Mouse (Mus musculus) activated CD4-positive, CD25-positive, alpha-beta regulatory T cell, adult 4 months (primary cell): ENCODE results near the gene Rbbp5. TPM values are rescaled to one million over a fixed set of nuclear protein-coding genes. Genes with fewer than 3 reads are reported as not detected.
"Not testable (repeated sequence)": the region's sequence is repeated elsewhere in the genome, so short reads cannot be mapped to it uniquely, and the experiment has no call there.

ENCODE experiments used
- ATAC-seq: one replicate; pipeline ENCODE4 v1.8.0; 2017
- polyA plus RNA-seq, 2 experiments: library from polyadenylated mRNA; unstranded; fragments of 100-300 nt; shearing (Covaris generic); gene quantifications; one replicate each; pipeline ENCODE4 v1.2.1; 2017

Rbbp5 gene
- 10 to 100 TPM; 29.0 to 30.0 TPM for polyA plus RNA-seq

- peak; percentile 82 for ATAC-seq
Measured at GRCm38 (mm10) chr1:132476928-132477691, at the start of gene Rbbp5. Gene Rbbp5, plus strand, starts transcription at chr1:132477365.

- no peak for ATAC-seq
Measured at GRCm38 (mm10) chr1:132430818-132431217, 46.3 kb upstream of the Rbbp5 start.

- ATAC-seq: no peak
Measured at GRCm38 (mm10) chr1:132431716-132432115, 45.4 kb upstream of the Rbbp5 start.

GRCm38 (mm10) chr1:132433349-132433748 lies 43.8 kb upstream of the Rbbp5 start:
- no peak for ATAC-seq

GRCm38 (mm10) chr1:132434032-132434431 lies 43.1 kb upstream of the Rbbp5 start:
- ATAC-seq: no peak

GRCm38 (mm10) chr1:132436320-132436958 lies 40.7 kb upstream of the Rbbp5 start:
- peak; percentile 54 for ATAC-seq

DNA sequence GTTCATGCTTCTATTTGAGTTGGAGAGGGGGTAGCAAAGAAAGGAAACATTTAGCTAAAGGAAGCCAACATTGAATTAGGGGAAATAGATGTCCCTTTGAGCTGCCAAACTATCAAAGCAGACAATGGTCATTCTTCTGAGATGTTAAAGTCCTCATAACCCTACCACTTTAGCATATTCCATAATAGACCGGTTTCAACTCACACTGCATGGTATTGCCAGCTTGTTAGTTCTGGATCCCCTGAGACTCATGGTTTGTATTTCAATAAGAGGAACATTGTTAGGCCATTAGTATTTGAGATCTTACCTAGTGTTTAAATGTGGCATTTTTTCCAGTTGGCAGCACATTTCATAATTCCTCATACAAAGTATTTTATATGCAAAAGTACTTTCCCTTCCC lies 40.2 kb upstream of the Rbbp5 start:
- no peak for ATAC-seq

DNA sequence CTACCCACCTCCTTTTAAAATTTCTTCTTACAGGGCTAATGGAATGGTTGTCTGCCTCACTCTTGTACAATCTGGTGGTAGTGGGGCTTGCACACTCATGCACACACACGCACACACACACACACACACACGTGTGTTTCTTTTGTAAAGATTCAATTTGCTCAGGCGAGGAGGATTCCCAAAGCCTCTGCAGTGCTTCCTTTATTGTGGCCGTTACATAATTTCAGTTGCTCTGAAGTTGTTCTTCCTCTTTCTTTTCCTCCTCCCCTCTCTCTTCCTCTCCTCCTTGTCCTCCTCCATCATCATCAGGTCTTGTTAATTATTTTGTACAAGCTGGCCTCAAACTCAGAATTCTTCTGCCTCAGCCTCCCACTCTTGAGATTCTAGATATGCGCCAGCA lies 39.8 kb upstream of the Rbbp5 start:
- ATAC-seq: no peak

GRCm38 (mm10) chr1:132440896-132441435 lies 36.2 kb upstream of the Rbbp5 start:
- no peak for ATAC-seq

DNA sequence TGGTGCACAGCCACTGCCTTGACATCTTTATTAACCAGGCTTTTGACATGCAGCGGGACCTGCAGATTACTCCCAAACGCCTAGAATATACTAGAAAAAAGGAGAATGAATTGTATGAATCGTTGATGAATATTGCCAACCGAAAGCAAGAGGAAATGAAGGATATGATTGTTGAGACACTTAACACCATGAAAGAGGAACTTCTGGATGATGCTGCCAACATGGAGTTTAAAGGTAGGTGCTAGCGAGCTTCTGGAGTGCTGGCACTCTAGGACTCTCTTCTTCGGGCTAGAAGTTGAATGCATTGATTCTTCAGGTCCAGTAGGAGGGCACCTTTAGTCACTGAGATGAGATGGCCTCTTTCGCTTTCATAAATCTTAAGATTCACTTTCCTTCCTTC lies 27.4 kb upstream of the Rbbp5 start:
- ATAC-seq: no peak

- no peak for ATAC-seq
Measured at GRCm38 (mm10) chr1:132464651-132465050, 12.5 kb upstream of the Rbbp5 start.

GRCm38 (mm10) chr1:132468926-132469325 lies 8.2 kb upstream of the Rbbp5 start:
- ATAC-seq: no peak

GRCm38 (mm10) chr1:132469519-132469918 lies 7.6 kb upstream of the Rbbp5 start:
- no peak for ATAC-seq

- not testable (repeated sequence) for ATAC-seq
Measured at GRCm38 (mm10) chr1:132470031-132470430, 7.1 kb upstream of the Rbbp5 start.

DNA sequence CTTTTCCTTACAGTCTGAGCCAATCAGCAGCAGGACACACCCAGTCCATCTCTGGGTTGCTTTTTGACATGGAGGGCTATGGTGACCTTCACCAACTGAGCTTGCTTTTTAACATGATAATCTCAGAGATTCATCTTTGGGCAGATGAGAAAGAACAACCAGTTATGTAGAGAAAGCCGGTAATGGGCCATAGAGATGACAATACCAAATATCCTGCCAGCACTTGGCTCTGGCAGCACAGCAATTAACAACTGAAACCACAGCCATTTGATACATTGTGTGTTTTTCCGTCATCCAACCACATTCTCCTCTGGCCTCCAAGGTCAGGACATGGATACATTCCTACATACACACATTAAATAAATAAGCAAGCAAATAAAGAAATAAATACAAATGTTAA lies 6.1 kb upstream of the Rbbp5 start:
- no peak for ATAC-seq

DNA sequence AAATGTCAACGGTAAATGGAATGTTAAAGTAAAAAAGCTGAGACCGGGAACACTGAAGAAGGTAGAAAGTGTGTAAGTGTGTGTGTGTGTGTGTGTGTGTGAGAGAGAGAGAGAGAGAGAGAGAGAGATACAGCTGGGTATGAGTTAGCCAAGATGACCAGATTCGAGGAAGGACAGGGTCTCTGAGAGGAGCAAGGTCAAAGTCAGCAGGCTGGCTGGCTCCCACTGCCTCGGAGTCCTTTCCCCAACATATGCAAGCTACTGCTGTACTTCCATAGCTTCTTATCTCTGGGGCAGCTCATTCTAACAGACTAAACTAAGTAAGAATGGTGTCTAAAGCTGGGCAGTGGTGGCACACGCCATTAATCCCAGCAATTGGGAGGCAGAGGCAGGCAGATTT lies 5.7 kb upstream of the Rbbp5 start:
- no peak for ATAC-seq

DNA sequence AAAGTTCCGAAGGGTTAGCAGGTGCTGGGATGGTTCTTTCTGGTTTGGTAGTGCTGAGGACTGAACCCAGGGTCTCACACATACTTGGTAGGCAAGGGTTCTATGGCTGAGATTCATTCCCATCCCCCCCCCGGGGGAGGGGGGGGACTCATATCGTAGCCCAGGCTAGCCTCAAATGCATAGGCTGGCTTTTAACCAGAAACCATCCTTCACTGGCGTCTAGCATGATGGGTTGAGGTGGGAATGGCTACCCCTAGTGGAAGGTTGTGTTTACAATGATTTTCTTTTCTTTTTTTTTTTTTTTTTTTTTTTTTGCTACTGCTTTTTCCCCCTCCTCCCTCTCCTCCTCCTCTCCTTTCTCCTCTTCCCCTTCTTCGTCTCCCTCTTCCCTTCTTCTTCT lies 4.6 kb upstream of the Rbbp5 start:
- ATAC-seq: no peak

GRCm38 (mm10) chr1:132474496-132474895 lies 2.7 kb upstream of the Rbbp5 start:
- ATAC-seq: no peak

GRCm38 (mm10) chr1:132476575-132476927 lies 614 bp upstream of the Rbbp5 start:
- peak; percentile 38 for ATAC-seq

DNA sequence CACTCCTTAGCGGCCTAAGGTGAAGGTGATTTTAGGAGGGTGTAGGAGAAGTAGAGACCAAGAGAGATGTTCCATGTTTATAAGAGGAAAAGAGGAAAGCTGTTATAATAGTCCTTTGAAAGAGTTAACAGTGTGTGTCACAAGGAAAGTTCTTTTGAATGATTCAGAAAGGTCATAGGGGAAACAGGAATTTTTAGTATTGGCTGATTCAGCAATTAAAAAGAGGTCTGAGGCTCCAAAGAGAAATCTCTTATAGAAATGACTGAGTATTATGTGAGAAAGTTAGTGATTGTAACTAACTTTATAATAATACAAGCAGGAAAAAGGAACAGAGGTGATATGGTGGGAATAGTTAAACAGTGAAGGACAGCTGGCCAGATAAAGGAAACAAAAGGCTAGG lies 2.3 kb downstream of the Rbbp5 start:
- ATAC-seq: no peak

GRCm38 (mm10) chr1:132481619-132482018 lies 4.5 kb downstream of the Rbbp5 start:
- no peak for ATAC-seq

GRCm38 (mm10) chr1:132483234-132483633 lies 6.1 kb downstream of the Rbbp5 start:
- no peak for ATAC-seq

GRCm38 (mm10) chr1:132483759-132484158 lies 6.6 kb downstream of the Rbbp5 start:
- ATAC-seq: no peak

- ATAC-seq: no peak
Measured at GRCm38 (mm10) chr1:132500535-132500934, 23.4 kb downstream of the Rbbp5 start.
